Mouse (Mus musculus): Measurements from ENCODE around the gene Prkx. TPM values are rescaled to one million over a fixed set of nuclear protein-coding genes. Genes with fewer than 3 reads are reported as not detected.

Prkx gene
- total RNA-seq, 4 experiments from 2014 or later: 7.7 to 8.3 (median 7.9) TPM

Other genes starting within 250 kb of the Prkx start
- not detected for gene Pbsn, start 57.3 kb upstream of the Prkx start, total RNA-seq (2022)
- not detected for gene Gm14744, start 68.5 kb upstream of the Prkx start, total RNA-seq (2022)
- gene 5430402E10Rik, start 128.8 kb upstream of the Prkx start, total RNA-seq (2022): not detected